Mouse (Mus musculus) E14TG2a.4 (cell line): ENCODE results near the gene Mb21d2.

Experiments
- CTCF ChIP-seq: conservative IDR thresholded peaks from 2 replicates; pipeline ENCODE4 v1.5.1; 2014; ENCODE audit warnings: low read length
- POU5F1 ChIP-seq: IDR thresholded peaks from 2 replicates; pipeline ENCODE4 v1.6.1; 2014; ENCODE audit warnings: low read length, borderline replicate concordance

- TF ChIP-seq CTCF (no peak), POU5F1 (no peak)
Observed at GRCm38 (mm10) chr16:28881787-28882186, 47.7 kb downstream of the Mb21d2 start.
